Mouse (Mus musculus) Muller cell, postnatal 12 days (primary cell): ENCODE measurements at regions not wholly inside any gene's neighbourhood (a gene's known extent, or its start where the extent isn't known, plus 50 kb on each side); places are given as distances from the start of the nearest gene placed in this dataset.
"Not testable (repeated sequence)": the region's sequence is repeated elsewhere in the genome, so short reads cannot be mapped to it uniquely, and the experiment has no call there.

Experiments used
- DNase-seq: peaks from one replicate; pipeline ENCODE4 v3.0.0-alpha.2; 2015; ENCODE audit errors: inconsistent ontology term

GRCm38 (mm10) chr13:7233399-7233798 is 584.8 kb upstream of the Pfkp start:
- no peak for DNase-seq

- DNase-seq: peak; percentile 22
Measured at GRCm38 (mm10) chr13:7206626-7207211, 558.1 kb upstream of the Pfkp start.

- no peak for DNase-seq
Measured at GRCm38 (mm10) chr13:7195990-7196389, 547.4 kb upstream of the Pfkp start.

GRCm38 (mm10) chr13:7182216-7182751 is 533.7 kb upstream of the Pfkp start:
- DNase-seq: no peak

- DNase-seq: no peak
Measured at GRCm38 (mm10) chr13:7175561-7176160, 527.1 kb upstream of the Pfkp start.

GRCm38 (mm10) chr13:7170035-7170434 is 521.5 kb upstream of the Pfkp start:
- DNase-seq: not testable (repeated sequence)

GRCm38 (mm10) chr13:7146337-7146736 is 497.8 kb upstream of the Pfkp start:
- DNase-seq: no peak

- DNase-seq: no peak
Measured at GRCm38 (mm10) chr13:7110572-7110971, 462.0 kb upstream of the Pfkp start.

- no peak for DNase-seq
Measured at GRCm38 (mm10) chr13:7103289-7103688, 454.7 kb upstream of the Pfkp start.

GRCm38 (mm10) chr13:7093072-7093649 is 444.6 kb upstream of the Pfkp start:
- peak; percentile 12 for DNase-seq

- DNase-seq: no peak
Measured at GRCm38 (mm10) chr13:7090916-7091315, 442.3 kb upstream of the Pfkp start.

- no peak for DNase-seq
Measured at GRCm38 (mm10) chr13:7066211-7066610, 417.6 kb upstream of the Pfkp start.

- no peak for DNase-seq
Measured at GRCm38 (mm10) chr13:7063717-7064116, 415.1 kb upstream of the Pfkp start.

GRCm38 (mm10) chr13:7057545-7057944 is 409.0 kb upstream of the Pfkp start:
- DNase-seq: no peak
